Mouse (Mus musculus) heart, embryonic 12.5 days (tissue): ENCODE measurements around the gene 3110082J24Rik. TPM values are rescaled to one million over a fixed set of nuclear protein-coding genes. Genes with fewer than 3 reads are reported as not detected.

ENCODE experiments used
- ATAC-seq: fragments of 200-750 bp; cut with Nextera tagmentation; 2 replicates; pipeline ENCODE4 v1.8.0; 2017; ENCODE audit warnings: moderate TSS enrichment, moderate library complexity; ENCODE audit not compliant: insufficient number of reproducible peaks, low FRiP score
- H3K27ac ChIP-seq: fragments of 300-500 bp; sonication (generic); 2 replicates; pipeline ENCODE4 v1.5.1; 2016; ENCODE audit warnings: mild to moderate bottlenecking, moderate library complexity; ENCODE audit not compliant: poor library complexity, severe bottlenecking
- H3K27me3 ChIP-seq: fragments of 300-500 bp; sonication (generic); replicated peaks from 2 replicates; pipeline ENCODE4 v1.6.1; 2016; ENCODE audit warnings: mild to moderate bottlenecking, moderate library complexity
- H3K36me3 ChIP-seq: fragments of 300-500 bp; sonication (generic); 2 replicates; pipeline ENCODE4 v1.6.1; 2016; ENCODE audit warnings: mild to moderate bottlenecking, moderate library complexity
- H3K4me1 ChIP-seq: fragments of 300-500 bp; sonication (generic); replicated peaks from 2 replicates; pipeline ENCODE4 v1.6.1; 2016; ENCODE audit warnings: mild to moderate bottlenecking
- H3K4me2 ChIP-seq: fragments of 300-500 bp; sonication (generic); 2 replicates; pipeline ENCODE4 v1.6.1; 2016; ENCODE audit warnings: mild to moderate bottlenecking, moderate library complexity
- H3K4me3 ChIP-seq: fragments of 300-500 bp; sonication (generic); 2 replicates; pipeline ENCODE4 v1.5.1; 2016; ENCODE audit warnings: mild to moderate bottlenecking
- H3K9ac ChIP-seq: fragments of 300-500 bp; sonication (generic); 2 replicates; pipeline ENCODE4 v1.6.1; 2016; ENCODE audit warnings: mild to moderate bottlenecking, moderate library complexity
- H3K9me3 ChIP-seq: fragments of 300-500 bp; sonication (generic); replicated peaks from 2 replicates; pipeline ENCODE4 v1.6.1; 2016; ENCODE audit warnings: mild to moderate bottlenecking, moderate library complexity
- WGBS: fragments of 180-500 bp; shearing (Covaris S2); methylation state at CpG from one replicate; pipeline ENCODE4 v1.1.7; 2016; 5-methylcytosine and 5-hydroxymethylcytosine counted together
- polyA plus RNA-seq: library from polyadenylated mRNA; unstranded; fragments of >200 nt; fragmentation: Nextera tagmentation; extraction: Ambion mirVana; gene quantifications from 2 replicates; pipeline ENCODE4 v1.2.1, GENCODE M21; 2016

The 3110082J24Rik gene
- polyA plus RNA-seq, 1 experiment from 2014 or later = not detected

DNA sequence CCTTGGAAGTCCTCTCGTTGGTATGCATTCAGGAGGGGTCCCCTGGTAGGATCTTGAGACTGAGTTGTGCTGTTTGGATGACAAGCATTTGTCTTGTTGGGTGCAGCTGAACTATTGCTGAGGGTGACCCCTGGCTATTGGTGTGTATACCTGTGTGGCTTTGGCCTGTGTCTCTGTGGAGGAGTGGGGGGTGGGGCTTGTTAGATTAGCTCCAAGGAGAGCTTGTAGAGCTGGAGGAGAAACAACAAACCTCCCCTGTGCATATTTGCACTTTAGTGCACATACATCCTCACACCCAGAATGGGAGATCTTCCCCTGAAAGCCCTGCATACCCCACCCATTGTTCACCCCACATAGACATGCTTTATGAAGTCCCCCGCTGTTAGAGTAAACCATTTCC is 870 bp upstream of the 3110082J24Rik start:
- no peak for ATAC-seq
- Histone ChIP-seq H3K36me3 (no peaks in the 10 kb centered on the region), H3K4me1 (peaks cover 42% of the 10 kb centered on the region), H3K27me3 (peaks cover 94% of the 10 kb centered on the region), H3K27ac (no peak overlapping the region), H3K4me3 (no peak overlapping the region), H3K9me3 (peaks cover 3% of the 10 kb centered on the region; the same call in 1 of the 2 replicates), H3K9ac (no peak overlapping the region), H3K4me2 (no peak overlapping the region)
- 17% methylated on average over 2 of the region's 2 CpGs for WGBS

DNA sequence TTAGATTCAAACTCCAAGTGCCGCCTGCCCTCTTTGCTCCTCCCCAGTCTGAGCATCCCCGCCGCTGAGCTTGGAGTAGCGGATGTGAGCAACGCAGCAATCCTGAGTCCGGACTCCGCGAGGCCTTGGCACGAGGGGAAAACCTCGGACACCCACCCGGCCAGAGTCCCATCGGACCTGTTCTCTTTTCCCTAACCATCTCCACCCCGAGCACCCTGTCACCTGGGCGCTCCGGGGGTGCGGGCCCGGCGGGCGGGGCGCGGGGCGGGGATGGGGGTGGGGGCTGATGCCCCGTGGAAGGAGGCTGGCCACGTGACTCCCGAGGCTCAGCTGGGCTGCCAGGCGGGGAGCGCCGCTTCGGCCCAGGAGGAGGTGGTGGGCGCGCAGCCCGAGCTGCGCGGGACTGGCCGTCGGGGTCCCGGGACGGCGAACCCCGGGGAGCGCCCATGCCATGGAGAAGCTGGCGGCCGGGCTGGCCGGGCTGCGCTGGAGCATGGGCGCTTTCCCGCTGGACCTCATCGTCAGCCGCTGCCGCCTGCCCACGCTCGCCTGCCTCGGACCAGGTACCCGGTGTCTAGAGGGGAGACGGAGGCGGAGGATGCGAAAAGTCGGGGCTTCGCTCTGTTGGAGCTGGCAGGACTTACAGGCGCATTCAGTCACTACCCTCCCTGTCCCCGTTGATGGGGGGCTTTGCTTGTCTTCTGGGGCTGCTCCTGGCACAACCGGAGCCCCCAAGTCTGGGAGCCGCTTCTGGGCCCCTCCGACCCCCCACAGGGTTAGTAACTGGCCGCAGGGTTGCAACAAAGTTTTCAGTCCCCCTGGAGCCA is 832 bp downstream of the 3110082J24Rik start, which contains the start of gene Garem2:
TSS of gene Garem2 (plus strand) at position 321 of the 827 bp plus-strand sequence.
- H3K27me3 ChIP-seq = peaks cover 82% of the 10 kb centered on the region
- H3K4me1 ChIP-seq = peaks cover 27% of the 10 kb centered on the region
- H3K27ac ChIP-seq = no peak within 1 kb of the TSS
- peaks cover 9% of the 10 kb centered on the region; the same call in 1 of the 2 replicates for H3K9me3 ChIP-seq
- H3K4me3 ChIP-seq = peak within 1 kb of the TSS; percentile 56
- no peaks in the 10 kb centered on the region for H3K36me3 ChIP-seq
- peak within 1 kb of the TSS; percentile 86 for H3K4me2 ChIP-seq
- under 1% methylated on average over 65 of the region's 65 CpGs for WGBS
- H3K9ac ChIP-seq = peak within 1 kb of the TSS; percentile 42; the same call in 1 of the 2 replicates
- ATAC-seq = peak; percentile 45; the same call in 1 of the 2 replicates

DNA sequence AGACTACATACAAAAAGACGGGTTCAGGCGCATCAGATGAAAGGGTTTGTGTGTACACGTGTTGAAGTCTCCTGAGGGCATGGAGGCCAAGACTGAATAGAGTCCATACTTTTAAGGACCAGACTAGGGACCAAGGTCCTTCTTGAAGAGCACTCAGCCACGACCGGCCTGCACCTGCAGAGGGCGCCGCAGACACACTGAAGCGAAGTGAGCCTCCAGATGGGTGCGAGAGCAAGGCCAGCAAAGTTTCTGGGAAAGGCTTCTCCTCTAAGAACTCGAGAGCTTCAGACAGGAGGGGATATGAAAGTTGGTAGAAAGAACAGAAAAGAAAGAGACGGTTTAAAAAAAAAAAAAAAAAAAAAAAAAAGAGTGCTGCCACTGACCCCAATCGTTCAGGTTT is 1.5 kb downstream of the 3110082J24Rik start:
- Histone ChIP-seq H3K4me2 (peak overlapping the region; percentile 86), H3K27ac (no peak overlapping the region), H3K27me3 (peaks cover 75% of the 10 kb centered on the region), H3K36me3 (no peaks in the 10 kb centered on the region), H3K4me1 (peaks cover 27% of the 10 kb centered on the region), H3K9me3 (peaks cover 9% of the 10 kb centered on the region; the same call in 1 of the 2 replicates), H3K4me3 (peak overlapping the region; percentile 56; the same call in 1 of the 2 replicates), H3K9ac (no peak overlapping the region)
- ATAC-seq = no peak
- 3% methylated on average over 12 of the region's 12 CpGs for WGBS

DNA sequence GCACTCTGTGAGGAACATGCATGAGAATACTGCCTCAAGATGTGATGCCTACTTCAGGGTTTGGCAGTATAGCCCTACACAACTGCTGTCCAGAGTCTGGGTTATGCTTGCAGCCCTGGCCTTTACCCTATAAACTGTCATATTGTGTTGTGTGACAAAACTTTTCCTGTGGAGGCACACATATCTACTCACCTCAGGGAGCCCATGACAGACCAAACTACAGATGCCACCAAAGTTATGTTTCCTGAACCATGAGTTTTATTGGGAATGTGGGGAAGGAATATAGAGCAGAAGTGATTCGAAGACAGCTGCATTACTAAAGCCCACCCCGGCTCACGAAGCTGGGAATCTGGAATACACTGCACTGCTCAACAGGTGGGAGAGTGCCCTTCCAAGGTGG is 2.5 kb downstream of the 3110082J24Rik start:
- H3K9me3 ChIP-seq = peaks cover 9% of the 10 kb centered on the region; the same call in 1 of the 2 replicates
- H3K27ac ChIP-seq = no peak overlapping the region
- H3K9ac ChIP-seq = no peak overlapping the region
- no peak overlapping the region for H3K4me2 ChIP-seq
- peaks cover 27% of the 10 kb centered on the region for H3K4me1 ChIP-seq
- peaks cover 65% of the 10 kb centered on the region for H3K27me3 ChIP-seq
- no peak for ATAC-seq
- no peak overlapping the region for H3K4me3 ChIP-seq
- 73% methylated on average over 3 of the region's 3 CpGs for WGBS
- no peaks in the 10 kb centered on the region for H3K36me3 ChIP-seq

DNA sequence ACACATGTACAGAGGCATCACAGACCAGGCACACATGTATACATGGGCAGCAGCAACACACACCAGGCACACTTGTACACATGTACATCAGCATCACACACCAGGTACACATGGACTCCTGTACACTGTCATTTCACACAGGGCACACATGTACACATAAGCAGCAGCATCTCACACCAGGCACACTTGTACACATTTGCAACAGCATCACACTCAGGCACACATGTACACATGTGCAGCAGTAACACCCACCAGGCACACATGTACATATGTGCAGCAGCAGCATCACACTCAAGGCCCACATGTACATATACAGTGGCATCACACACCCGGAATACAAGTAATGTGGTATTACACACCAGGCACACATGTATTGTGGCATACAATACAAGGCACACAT is 7.6 kb downstream of the 3110082J24Rik start:
- no peak overlapping the region for H3K4me2 ChIP-seq
- H3K27me3 ChIP-seq = peaks cover 15% of the 10 kb centered on the region
- H3K4me1 ChIP-seq = no peaks in the 10 kb centered on the region
- H3K9me3 ChIP-seq = peaks cover 9% of the 10 kb centered on the region; the same call in 1 of the 2 replicates
- no peaks in the 10 kb centered on the region for H3K36me3 ChIP-seq
- ATAC-seq = no peak
- H3K9ac ChIP-seq = no peak overlapping the region
- no peak overlapping the region for H3K4me3 ChIP-seq
- H3K27ac ChIP-seq = no peak overlapping the region
- 86% methylated on average over 1 of the region's 1 CpGs for WGBS

DNA sequence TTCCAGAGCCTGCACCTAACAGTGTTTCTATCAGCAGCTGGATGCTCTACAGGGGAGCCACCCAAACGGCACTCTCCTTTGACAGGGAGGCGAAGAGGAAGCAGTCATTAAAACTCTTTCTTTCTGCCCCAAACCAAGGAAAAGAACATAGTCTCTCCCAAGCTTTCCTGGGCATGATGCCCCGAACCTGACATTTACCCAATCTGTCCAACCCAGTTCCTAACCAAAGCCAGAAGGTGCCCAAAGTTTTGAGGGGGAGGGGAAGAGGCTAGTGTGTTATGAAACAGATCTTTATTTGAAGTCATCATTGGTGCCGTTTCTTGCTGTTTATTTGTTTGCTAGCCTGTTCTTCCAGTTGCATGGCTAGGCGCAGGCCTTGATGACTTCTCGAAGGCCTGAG is 10.2 kb downstream of the 3110082J24Rik start:
- Histone ChIP-seq H3K27ac (no peak overlapping the region), H3K4me1 (no peaks in the 10 kb centered on the region), H3K9me3 (no peaks in the 10 kb centered on the region), H3K4me2 (no peak overlapping the region), H3K9ac (no peak overlapping the region), H3K36me3 (no peaks in the 10 kb centered on the region), H3K4me3 (no peak overlapping the region), H3K27me3 (no peaks in the 10 kb centered on the region)
- WGBS = 62% methylated on average over 6 of the region's 6 CpGs
- ATAC-seq = no peak

DNA sequence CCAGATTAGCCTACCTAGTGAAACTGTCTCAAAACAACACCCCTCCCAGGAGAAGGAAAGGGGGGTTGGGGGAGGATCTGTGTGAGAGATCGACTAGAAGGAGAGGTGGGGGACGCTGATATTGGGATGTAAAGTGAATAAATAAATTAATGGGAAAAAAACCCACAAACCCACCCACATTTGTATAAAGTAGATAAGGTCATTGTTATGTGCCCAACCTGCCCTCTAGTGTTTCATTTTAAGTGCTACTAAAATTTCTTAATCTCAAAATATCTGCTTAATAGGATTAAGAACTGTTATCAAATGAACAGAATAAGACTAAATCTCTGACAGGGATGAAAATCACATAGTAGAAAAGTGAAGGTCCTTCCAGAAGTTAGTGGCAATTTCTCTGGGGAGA is 11.5 kb downstream of the 3110082J24Rik start:
- Histone ChIP-seq H3K27me3 (no peaks in the 10 kb centered on the region), H3K9ac (no peak overlapping the region), H3K4me1 (no peaks in the 10 kb centered on the region), H3K4me3 (no peak overlapping the region), H3K9me3 (no peaks in the 10 kb centered on the region), H3K27ac (no peak overlapping the region), H3K4me2 (no peak overlapping the region), H3K36me3 (no peaks in the 10 kb centered on the region)
- 58% methylated on average over 2 of the region's 2 CpGs for WGBS
- no peak for ATAC-seq

DNA sequence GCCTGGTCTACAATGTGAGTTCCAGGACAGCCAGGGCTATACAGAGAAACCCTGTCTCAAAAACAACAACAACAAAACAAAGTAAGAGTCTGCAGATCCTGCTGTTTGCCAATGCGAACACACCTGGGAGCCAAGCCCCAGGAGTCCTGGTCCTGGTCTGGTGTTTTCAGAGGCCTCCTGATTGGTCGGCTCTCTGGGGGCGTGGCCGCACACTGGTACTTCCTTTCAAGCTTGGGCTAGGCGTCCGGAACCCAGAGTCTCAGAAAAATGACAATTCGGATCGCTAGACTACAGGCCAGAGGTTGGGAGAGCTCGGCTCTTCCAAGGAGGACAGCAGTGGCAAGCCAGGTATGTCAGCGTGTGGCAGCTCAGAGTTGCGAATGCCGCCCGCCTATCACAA is 13.2 kb downstream of the 3110082J24Rik start:
- Histone ChIP-seq H3K4me1 (no peaks in the 10 kb centered on the region), H3K36me3 (no peaks in the 10 kb centered on the region), H3K27me3 (no peaks in the 10 kb centered on the region), H3K9me3 (no peaks in the 10 kb centered on the region), H3K4me2 (peak overlapping the region; percentile 21; the same call in 1 of the 2 replicates), H3K27ac (no peak overlapping the region), H3K4me3 (no peak overlapping the region), H3K9ac (no peak overlapping the region)
- WGBS = 41% methylated on average over 13 of the region's 13 CpGs
- ATAC-seq = no peak

DNA sequence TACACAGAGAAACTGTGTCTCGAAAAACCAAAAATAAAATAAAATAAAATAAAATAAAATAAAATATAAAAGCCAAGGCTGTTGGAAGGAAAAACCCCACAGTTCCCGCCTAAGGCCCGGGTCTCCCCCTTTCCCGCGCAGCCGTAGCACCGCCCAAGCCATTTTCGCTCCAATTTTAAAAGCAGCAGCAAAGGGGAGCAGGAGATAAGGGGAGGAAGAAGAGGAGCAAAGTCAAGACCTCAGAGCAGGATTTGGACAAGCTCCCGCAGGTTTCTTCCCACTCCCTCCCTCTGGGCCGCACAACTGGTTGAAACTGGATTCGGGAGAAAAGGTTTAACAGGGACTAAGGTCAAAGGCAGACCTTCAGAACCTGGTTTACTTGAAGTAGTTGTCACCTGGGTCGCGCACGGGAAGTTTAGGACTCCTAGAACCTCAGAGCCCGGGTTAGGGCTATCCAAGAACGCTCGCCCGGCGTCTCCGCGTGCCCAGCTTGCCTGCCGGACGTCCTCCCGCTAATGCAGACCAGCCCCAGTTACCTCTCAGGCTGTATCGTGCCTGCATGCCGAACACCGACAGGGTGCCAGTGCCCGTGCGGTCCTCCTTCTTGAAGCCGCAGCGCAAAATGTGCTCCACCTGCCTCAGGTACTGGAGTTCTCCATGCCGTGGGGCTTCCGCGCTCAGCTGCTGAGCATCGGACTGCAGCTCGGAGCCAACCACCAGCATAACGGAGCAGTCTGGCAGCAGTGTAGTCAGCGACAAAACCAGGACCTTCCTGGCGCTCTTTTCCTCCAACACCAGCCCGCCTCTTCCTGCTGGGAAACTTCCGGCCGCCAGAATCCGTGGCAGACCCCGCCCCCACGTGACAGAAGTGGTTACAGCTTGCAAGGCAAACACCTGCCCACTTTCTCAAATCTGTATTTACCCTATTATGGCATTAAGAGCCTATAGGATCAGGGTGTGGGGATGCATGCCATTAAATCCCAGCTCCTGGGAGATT is 32.8 kb downstream of the 3110082J24Rik start, which contains the start of gene Tyms:
TSS of gene Tyms (minus strand) at position 793 of the 997 bp plus-strand sequence.
- Histone ChIP-seq H3K36me3 (peaks cover 31% of the 10 kb centered on the region), H3K9me3 (no peaks in the 10 kb centered on the region), H3K9ac (peak within 1 kb of the TSS; percentile 90), H3K4me3 (peak within 1 kb of the TSS; percentile 85), H3K4me2 (peak within 1 kb of the TSS; percentile 80), H3K4me1 (peaks cover 11% of the 10 kb centered on the region), H3K27me3 (no peaks in the 10 kb centered on the region), H3K27ac (peak within 1 kb of the TSS; percentile 93)
- peak; percentile 90 for ATAC-seq
- WGBS = under 1% methylated on average over 45 of the region's 45 CpGs

DNA sequence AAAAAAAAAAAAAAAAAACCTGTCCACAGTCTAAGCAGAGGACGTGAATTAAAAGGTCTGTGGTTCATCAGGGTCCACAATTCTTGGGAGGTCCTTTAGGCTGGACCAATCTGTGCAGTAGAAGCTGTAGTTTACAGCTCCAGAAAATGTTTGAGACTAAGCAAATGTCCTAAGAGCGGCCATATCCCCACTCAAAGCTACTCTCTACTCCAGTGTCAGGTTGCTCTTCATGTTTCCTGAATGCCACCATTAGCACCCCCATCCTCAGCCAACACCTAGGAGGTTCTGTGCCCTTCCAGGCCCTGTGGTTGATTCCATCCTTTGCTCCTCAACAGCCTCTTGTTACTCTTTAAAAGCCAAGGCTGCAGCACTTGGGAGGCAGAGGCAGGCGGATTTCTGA is 33.5 kb downstream of the 3110082J24Rik start:
- H3K4me2 ChIP-seq = peak overlapping the region; percentile 80
- peak overlapping the region; percentile 85 for H3K4me3 ChIP-seq
- H3K4me1 ChIP-seq = peaks cover 11% of the 10 kb centered on the region
- no peaks in the 10 kb centered on the region for H3K27me3 ChIP-seq
- no peaks in the 10 kb centered on the region for H3K9me3 ChIP-seq
- no peak for ATAC-seq
- H3K27ac ChIP-seq = no peak overlapping the region
- 42% methylated on average over 3 of the region's 3 CpGs for WGBS
- H3K9ac ChIP-seq = peak overlapping the region; percentile 90
- H3K36me3 ChIP-seq = peaks cover 39% of the 10 kb centered on the region
